Mouse (Mus musculus) spleen, postnatal 4 days (tissue): ENCODE results near the gene 1700092M07Rik.

Experiments used
- DNase-seq, 2 experiments: peaks; one replicate each; pipeline ENCODE4 v3.0.0; 2022; ENCODE audit warnings: low spot score in 2 of 2

Gene 1700092M07Rik

GRCm38 (mm10) chr19:8740603-8741002, at the start of gene 1700092M07Rik:
Gene 1700092M07Rik (plus strand): TSS chr19:8740718.
- DNase-seq: no peak

- DNase-seq: no peak
Observed at GRCm38 (mm10) chr19:8691871-8692539, 48.5 kb upstream of the 1700092M07Rik start.

GRCm38 (mm10) chr19:8692740-8693139, 47.8 kb upstream of the 1700092M07Rik start:
- no peak for DNase-seq

- DNase-seq: peak; percentile 64 to 86
Observed at GRCm38 (mm10) chr19:8695330-8695729, 45.2 kb upstream of the 1700092M07Rik start.

- no peak for DNase-seq
Observed at GRCm38 (mm10) chr19:8699652-8700051, 40.9 kb upstream of the 1700092M07Rik start.

- DNase-seq: no peak
Observed at GRCm38 (mm10) chr19:8702458-8702857, 38.1 kb upstream of the 1700092M07Rik start.

- no peak for DNase-seq
Observed at GRCm38 (mm10) chr19:8703571-8703970, 36.9 kb upstream of the 1700092M07Rik start.

GRCm38 (mm10) chr19:8705026-8705708, 35.4 kb upstream of the 1700092M07Rik start:
- DNase-seq: no peak

- DNase-seq: no peak
Observed at GRCm38 (mm10) chr19:8706132-8706667, 34.3 kb upstream of the 1700092M07Rik start.

GRCm38 (mm10) chr19:8706930-8707329, 33.6 kb upstream of the 1700092M07Rik start:
- no peak for DNase-seq

- no peak for DNase-seq
Observed at GRCm38 (mm10) chr19:8708954-8709353, 31.6 kb upstream of the 1700092M07Rik start.

GRCm38 (mm10) chr19:8710057-8710456, 30.5 kb upstream of the 1700092M07Rik start:
- DNase-seq: no peak

GRCm38 (mm10) chr19:8711506-8711905, 29.0 kb upstream of the 1700092M07Rik start:
- DNase-seq: no peak

GRCm38 (mm10) chr19:8711949-8712869, 28.3 kb upstream of the 1700092M07Rik start:
- DNase-seq: no peak

- DNase-seq: peak; percentile 75 to 85
Observed at GRCm38 (mm10) chr19:8712870-8713305, 27.6 kb upstream of the 1700092M07Rik start.

- DNase-seq: peak; percentile 97 to 99
Observed at GRCm38 (mm10) chr19:8713306-8713996, 27.1 kb upstream of the 1700092M07Rik start.

- no peak for DNase-seq
Observed at GRCm38 (mm10) chr19:8713997-8714652, 26.4 kb upstream of the 1700092M07Rik start.

- DNase-seq: peak; percentile 58 to 69
Observed at GRCm38 (mm10) chr19:8714653-8715481, 25.7 kb upstream of the 1700092M07Rik start.

GRCm38 (mm10) chr19:8715868-8716766, 24.4 kb upstream of the 1700092M07Rik start:
- DNase-seq: peak in 1 of 2 experiments; percentile 28
